Mouse (Mus musculus) spleen, postnatal 14 days (tissue): Measurements from ENCODE around the gene Ttc7b.

Source experiments
- DNase-seq, 2 experiments: peaks; one replicate each; pipeline ENCODE4 v3.0.0; 2021 to 2022; ENCODE audit warnings: low spot score in 2 of 2

Gene Ttc7b

GRCm38 (mm10) chr12:100488368-100488767 is 32.3 kb downstream of the Ttc7b start:
- no peak for DNase-seq

- DNase-seq: no peak
Measured at GRCm38 (mm10) chr12:100486232-100486631, 34.4 kb downstream of the Ttc7b start.

GRCm38 (mm10) chr12:100483054-100483453 is 37.6 kb downstream of the Ttc7b start:
- DNase-seq: no peak

- no peak for DNase-seq
Measured at GRCm38 (mm10) chr12:100482255-100482654, 38.4 kb downstream of the Ttc7b start.

GRCm38 (mm10) chr12:100481443-100482026 is 39.1 kb downstream of the Ttc7b start:
- DNase-seq: no peak

GRCm38 (mm10) chr12:100480642-100481442 is 39.8 kb downstream of the Ttc7b start:
- DNase-seq: no peak

GRCm38 (mm10) chr12:100479892-100480621 is 40.6 kb downstream of the Ttc7b start:
- DNase-seq: peak; percentile 35 to 60

GRCm38 (mm10) chr12:100479270-100479869 is 41.3 kb downstream of the Ttc7b start:
- no peak for DNase-seq

- no peak for DNase-seq
Measured at GRCm38 (mm10) chr12:100478615-100479014, 42.0 kb downstream of the Ttc7b start.

- DNase-seq: no peak
Measured at GRCm38 (mm10) chr12:100478151-100478550, 42.5 kb downstream of the Ttc7b start.

- DNase-seq: no peak
Measured at GRCm38 (mm10) chr12:100477474-100477873, 43.2 kb downstream of the Ttc7b start.

- no peak for DNase-seq
Measured at GRCm38 (mm10) chr12:100476351-100476750, 44.3 kb downstream of the Ttc7b start.

- no peak for DNase-seq
Measured at GRCm38 (mm10) chr12:100475489-100475888, 45.1 kb downstream of the Ttc7b start.

- no peak for DNase-seq
Measured at GRCm38 (mm10) chr12:100474661-100475321, 45.8 kb downstream of the Ttc7b start.

GRCm38 (mm10) chr12:100470295-100470694 is 50.3 kb downstream of the Ttc7b start:
- DNase-seq: no peak

- DNase-seq: no peak
Measured at GRCm38 (mm10) chr12:100469503-100470293, 50.9 kb downstream of the Ttc7b start.

GRCm38 (mm10) chr12:100465101-100465715 is 55.4 kb downstream of the Ttc7b start:
- no peak for DNase-seq

- no peak for DNase-seq
Measured at GRCm38 (mm10) chr12:100457701-100458100, 62.9 kb downstream of the Ttc7b start.

GRCm38 (mm10) chr12:100456257-100456975 is 64.2 kb downstream of the Ttc7b start:
- no peak for DNase-seq

GRCm38 (mm10) chr12:100455453-100455852 is 65.2 kb downstream of the Ttc7b start:
- DNase-seq: no peak
